In the genomic region with DNA sequence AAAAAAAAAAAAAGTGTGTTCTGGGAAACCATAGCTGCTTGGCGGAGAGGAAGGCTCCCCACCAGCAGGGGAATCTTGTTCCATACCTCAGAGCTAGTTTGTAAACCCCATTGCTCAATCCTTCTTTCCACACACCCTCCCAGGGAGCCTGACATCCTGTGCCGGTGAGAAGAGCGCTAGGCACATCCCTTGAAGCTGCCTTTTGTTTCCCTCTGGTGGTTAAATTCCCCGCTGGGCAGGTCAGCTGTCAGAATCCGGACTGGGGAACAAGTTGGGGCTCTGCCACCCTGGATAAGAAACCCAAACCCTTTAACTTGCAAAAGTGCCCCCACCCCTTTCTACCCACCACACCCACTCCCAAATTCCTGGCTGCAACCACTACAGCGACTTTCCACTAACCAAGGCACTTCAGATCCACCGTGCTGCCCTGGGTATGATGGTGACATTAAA, we compare ENCODE assay signal across 9 mouse cellular contexts. TPM values are rescaled to one million over a fixed set of nuclear protein-coding genes. Genes with fewer than 3 reads are reported as not detected.
A peak's percentile ranks its signal among the peaks of the same experiment; 100 is the strongest.
DNase-seq lines count a peak whose midpoint lies in the region; ATAC-seq and TF ChIP-seq lines count a peak whose summit lies in the region.
"Had no signal": no experiment of that assay in that cellular context is flagged by ENCODE, and none has a peak within 500 bp of the region (broad histone marks: within the 10 kb centered on the region; RNA-seq: fewer than 3 reads in every experiment).

No protein-coding gene starts in this region.

- H3K27me3 ChIP-seq in hindbrain, postnatal 0 days (ENCODE audit: insufficient read depth, low read length), result no peaks in the 10 kb centered on the region
- H3K27me3 ChIP-seq in stomach, embryonic 15.5 days (replicated peaks), result no peaks in the 10 kb centered on the region

- H3K9ac ChIP-seq in hindbrain, postnatal 0 days (replicated peaks; ENCODE audit: low read length), result no peak overlapping the region
- no peak overlapping the region for H3K9ac ChIP-seq in stomach, embryonic 15.5 days

- H3K4me2 ChIP-seq in hindbrain, postnatal 0 days (ENCODE audit: low read depth, low read length), result 0 out of 2 replicates have a peak overlapping the region, but pooled peaks have one; percentile 27
- H3K4me2 ChIP-seq in stomach, embryonic 15.5 days, result peak overlapping the region; percentile 65

- H3K27ac ChIP-seq in hindbrain, postnatal 0 days, result no peak overlapping the region
- H3K27ac ChIP-seq in stomach, embryonic 15.5 days, result peak overlapping the region; percentile 92

- H3K36me3 ChIP-seq in hindbrain, postnatal 0 days (ENCODE audit: insufficient read depth, low read length), result no peaks in the 10 kb centered on the region
- no peaks in the 10 kb centered on the region for H3K36me3 ChIP-seq in stomach, embryonic 15.5 days

- no peak for TF ChIP-seq POLR2A in lung, adult 2 months (IDR thresholded peaks at IDR 0.05; ENCODE audit: borderline replicate concordance, extremely low read depth, low read depth, low read length)

- H3K4me1 ChIP-seq in hindbrain, postnatal 0 days (ENCODE audit: insufficient read depth, low read length), result no peaks in the 10 kb centered on the region
- no peaks in the 10 kb centered on the region; the same call in 1 of the 2 replicates for H3K4me1 ChIP-seq in lung, adult 2 months (ENCODE audit: control insufficient read depth, insufficient read depth, low read length)
- peaks cover 25% of the 10 kb centered on the region for H3K4me1 ChIP-seq in stomach, embryonic 15.5 days

- no peak for ATAC-seq in hindbrain, postnatal 0 days
- no peak for ATAC-seq in stomach, embryonic 15.5 days (ENCODE audit: insufficient read depth, low FRiP score, low read depth)

- DNase-seq in 416B (ENCODE audit: low read depth), result peak; percentile 91
- peak; percentile 88 for DNase-seq in Muller cell, postnatal 12 days (ENCODE audit: inconsistent ontology term)
- peak; percentile 68 for DNase-seq in fat pad, adult 2 months (ENCODE audit: extremely low read depth, low read depth, low spot score)
- no peak for DNase-seq in hindbrain, postnatal 0 days (ENCODE audit: low spot score)
- DNase-seq in lung, adult 2 months, result peak; percentile 51
- DNase-seq in right cerebral cortex, postnatal 4 days, result no peak
- no peak for DNase-seq in thymus, postnatal 4 days

- 8% methylated on average over 7 of the region's 7 CpGs for WGBS in hindbrain, postnatal 0 days
- 13% methylated on average over 7 of the region's 7 CpGs for WGBS in lung, adult 2 months
- WGBS in stomach, embryonic 15.5 days, result 14% methylated on average over 7 of the region's 7 CpGs

- peak; percentile 17; the same call in 1 of the 2 replicates for TF ChIP-seq CTCF in hindbrain, postnatal 0 days (IDR thresholded peaks at IDR 0.05; ENCODE audit: low read depth)
- TF ChIP-seq CTCF in lung, adult 2 months (IDR thresholded peaks at IDR 0.05; ENCODE audit: insufficient read depth, low read length), result peak; percentile 43; the same call in 1 of the 2 replicates

- H3K9me3 ChIP-seq in hindbrain, postnatal 0 days (ENCODE audit: low read length), result no peaks in the 10 kb centered on the region
- no peaks in the 10 kb centered on the region for H3K9me3 ChIP-seq in stomach, embryonic 15.5 days

- H3K4me3 ChIP-seq in hindbrain, postnatal 0 days (ENCODE audit: low read length), result no peak overlapping the region
- no peak overlapping the region for H3K4me3 ChIP-seq in lung, adult 2 months (replicated peaks; ENCODE audit: extremely low read depth, low read depth, low read length)
- no peak overlapping the region for H3K4me3 ChIP-seq in stomach, embryonic 15.5 days (replicated peaks)

RNA-seq across cellular contexts. Expression of gene Ifitm3, which starts 2.2 kb away (rescaled TPM):
- total RNA-seq in hindbrain, postnatal 0 days (2014; rRNA removed), result 29.3 and 41.7 TPM in 2 replicates
- 92.8 and 93.3 TPM in 2 replicates for polyA plus RNA-seq in hindbrain, postnatal 0 days (2015; fragmentation: Nextera tagmentation; extraction: Ambion mirVana)
- polyA plus RNA-seq in lung, adult 2 months (2012; rRNA removed), result 560 and 814 TPM in 2 replicates
- polyA plus RNA-seq in stomach, embryonic 15.5 days (2015; fragmentation: Nextera tagmentation; extraction: Ambion mirVana), result 368 and 413 TPM in 2 replicates

RNA-seq across cellular contexts. Expression of gene Ifitm6, which starts 9.4 kb away (rescaled TPM):
- total RNA-seq in hindbrain, postnatal 0 days (2014; rRNA removed), result 0.37 and 0.50 TPM in 2 replicates
- 0.67 and 0.69 TPM in 2 replicates for polyA plus RNA-seq in hindbrain, postnatal 0 days (2015; fragmentation: Nextera tagmentation; extraction: Ambion mirVana)
- 10.6 and 24.3 TPM in 2 replicates for polyA plus RNA-seq in lung, adult 2 months (2012; rRNA removed)
- 7.6 and 8.1 TPM in 2 replicates for polyA plus RNA-seq in stomach, embryonic 15.5 days (2015; fragmentation: Nextera tagmentation; extraction: Ambion mirVana)
- total RNA-seq: gastrocnemius, adult 8-10 months had no signal

RNA-seq across cellular contexts. Expression of gene Gm17387, which starts 20.6 kb away (rescaled TPM):
- total RNA-seq in hindbrain, postnatal 0 days (2014; rRNA removed), result not detected in 2 replicates
- not detected in 2 replicates for polyA plus RNA-seq in hindbrain, postnatal 0 days (2015; fragmentation: Nextera tagmentation; extraction: Ambion mirVana)
- polyA plus RNA-seq in lung, adult 2 months (2012; rRNA removed), result not detected in 2 replicates
- not detected in 2 replicates for polyA plus RNA-seq in stomach, embryonic 15.5 days (2015; fragmentation: Nextera tagmentation; extraction: Ambion mirVana)
- total RNA-seq: gastrocnemius, adult 8-10 months had no signal

RNA-seq across cellular contexts. Expression of gene Ifitm1, which starts 41.3 kb away (rescaled TPM):
- 16.5 and 39.5 TPM in 2 replicates for total RNA-seq in hindbrain, postnatal 0 days (2014; rRNA removed)
- 22.4 and 24.0 TPM in 2 replicates for polyA plus RNA-seq in hindbrain, postnatal 0 days (2015; fragmentation: Nextera tagmentation; extraction: Ambion mirVana)
- polyA plus RNA-seq in lung, adult 2 months (2012; rRNA removed), result 227 and 261 TPM in 2 replicates
- polyA plus RNA-seq in stomach, embryonic 15.5 days (2015; fragmentation: Nextera tagmentation; extraction: Ambion mirVana), result 179 and 209 TPM in 2 replicates

RNA-seq across cellular contexts. Expression of gene Ifitm2, which starts 52.5 kb away (rescaled TPM):
- total RNA-seq in hindbrain, postnatal 0 days (2014; rRNA removed), result 79.3 and 82.4 TPM in 2 replicates
- 269 and 281 TPM in 2 replicates for polyA plus RNA-seq in hindbrain, postnatal 0 days (2015; fragmentation: Nextera tagmentation; extraction: Ambion mirVana)
- 1,180 and 1,190 TPM in 2 replicates for polyA plus RNA-seq in lung, adult 2 months (2012; rRNA removed)
- polyA plus RNA-seq in stomach, embryonic 15.5 days (2015; fragmentation: Nextera tagmentation; extraction: Ambion mirVana), result 1,181 and 1,379 TPM in 2 replicates

Comparison
In these comparisons a context has a peak if more than half of its experiments do, and no peak if none do; other contexts are left out.
1. DNase-seq: peak in 416B (single experiment), Muller cell, postnatal 12 days (single experiment), fat pad, adult 2 months (single experiment) and lung, adult 2 months (single experiment); none in hindbrain, postnatal 0 days (single experiment), right cerebral cortex, postnatal 4 days (single experiment) and thymus, postnatal 4 days (single experiment).